Mouse (Mus musculus): Measurements from ENCODE around the gene Efcab9. TPM values are rescaled to one million over a fixed set of nuclear protein-coding genes. Genes with fewer than 3 reads are reported as not detected.

The Efcab9 gene
- polyA plus RNA-seq, 1 experiment from 2014 or later: 0.49 TPM

DNA sequence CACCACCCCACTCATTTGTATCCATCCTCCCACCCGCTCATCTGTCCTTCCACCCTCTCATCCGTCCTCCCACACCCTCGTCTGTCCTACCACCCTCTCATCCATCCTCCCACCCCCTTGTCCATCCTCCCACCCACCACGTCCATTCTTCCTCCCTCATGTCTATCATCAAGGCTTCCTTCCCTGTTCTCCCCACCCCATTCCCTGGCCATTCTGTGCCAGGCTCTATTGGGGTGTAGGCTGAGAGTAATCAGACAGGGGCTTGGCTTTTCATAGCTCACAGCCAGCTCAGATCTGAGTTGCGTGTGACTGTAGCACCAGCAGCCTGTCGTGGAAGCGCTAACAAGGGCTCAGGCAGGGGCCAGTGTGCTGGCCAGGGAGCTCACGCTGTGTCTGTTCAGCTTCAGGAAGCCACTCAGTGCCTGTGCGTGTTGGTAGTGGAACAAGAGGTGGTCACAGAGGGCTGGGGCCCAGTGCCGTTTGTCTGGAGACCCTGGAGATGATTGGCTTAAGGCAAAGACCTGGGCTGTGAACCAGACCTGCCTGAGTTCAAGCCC lies 15.6 kb upstream of the Efcab9 start:
- no peak overlapping the region for H3K4me2 ChIP-seq (ENCODE audit: low read length)
- H3K4me3 ChIP-seq (replicated peaks; ENCODE audit: low read depth, low read length): no peak overlapping the region
- H3K9ac ChIP-seq (ENCODE audit: low read depth, low read length): no peak overlapping the region
- H3K36me3 ChIP-seq (ENCODE audit: insufficient read depth, low read length): no peaks in the 10 kb centered on the region
- ATAC-seq (replicated peaks; ENCODE audit: low FRiP score, low read depth): no peak
- TF ChIP-seq CTCF (IDR thresholded peaks at IDR 0.05; ENCODE audit: low read depth): no peak
- no peak overlapping the region for H3K27ac ChIP-seq
- H3K9me3 ChIP-seq (replicated peaks; ENCODE audit: low read length): no peaks in the 10 kb centered on the region
- H3K27me3 ChIP-seq (ENCODE audit: insufficient read depth, low read length): no peaks in the 10 kb centered on the region
- 64% methylated on average over 10 of the region's 10 CpGs for WGBS
- no peak for DNase-seq (ENCODE audit: low spot score)
- H3K4me1 ChIP-seq (replicated peaks; ENCODE audit: insufficient read depth, low read length): peaks cover 15% of the 10 kb centered on the region

DNA sequence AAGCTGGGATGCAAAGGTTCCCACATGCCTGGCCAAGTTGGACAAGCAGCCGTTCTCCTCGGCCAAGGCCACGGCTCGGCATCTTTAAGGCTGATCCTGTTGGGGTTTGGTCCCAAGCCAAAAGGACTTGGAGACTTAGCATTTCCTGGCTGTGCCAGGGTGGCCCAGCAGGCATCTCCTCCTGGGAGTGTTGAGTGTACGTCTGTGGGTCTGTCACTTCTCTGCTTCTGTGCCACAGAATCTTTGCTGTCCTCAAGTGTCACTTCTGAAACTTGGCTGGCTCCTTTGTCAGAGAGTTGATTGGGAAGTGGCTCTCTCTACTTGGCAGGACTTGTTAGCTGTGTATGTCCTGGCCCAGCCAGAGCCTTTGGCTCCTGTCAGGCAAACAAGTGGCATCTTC lies 14.6 kb upstream of the Efcab9 start:
- no peaks in the 10 kb centered on the region for H3K9me3 ChIP-seq (replicated peaks; ENCODE audit: low read length)
- DNase-seq (ENCODE audit: low spot score) (no peak), ATAC-seq (replicated peaks; ENCODE audit: low FRiP score, low read depth) (no peak)
- H3K27me3 ChIP-seq (ENCODE audit: insufficient read depth, low read length): no peaks in the 10 kb centered on the region
- peaks cover 6% of the 10 kb centered on the region; the same call in 1 of the 2 replicates for H3K4me1 ChIP-seq (replicated peaks; ENCODE audit: insufficient read depth, low read length)
- H3K4me2 ChIP-seq (ENCODE audit: low read length): no peak overlapping the region
- H3K27ac ChIP-seq: no peak overlapping the region
- no peak for TF ChIP-seq CTCF (IDR thresholded peaks at IDR 0.05; ENCODE audit: low read depth)
- H3K36me3 ChIP-seq (ENCODE audit: insufficient read depth, low read length): no peaks in the 10 kb centered on the region
- no peak overlapping the region for H3K9ac ChIP-seq (ENCODE audit: low read depth, low read length)
- no peak overlapping the region for H3K4me3 ChIP-seq (replicated peaks; ENCODE audit: low read depth, low read length)
- 63% methylated on average over 5 of the region's 5 CpGs for WGBS

DNA sequence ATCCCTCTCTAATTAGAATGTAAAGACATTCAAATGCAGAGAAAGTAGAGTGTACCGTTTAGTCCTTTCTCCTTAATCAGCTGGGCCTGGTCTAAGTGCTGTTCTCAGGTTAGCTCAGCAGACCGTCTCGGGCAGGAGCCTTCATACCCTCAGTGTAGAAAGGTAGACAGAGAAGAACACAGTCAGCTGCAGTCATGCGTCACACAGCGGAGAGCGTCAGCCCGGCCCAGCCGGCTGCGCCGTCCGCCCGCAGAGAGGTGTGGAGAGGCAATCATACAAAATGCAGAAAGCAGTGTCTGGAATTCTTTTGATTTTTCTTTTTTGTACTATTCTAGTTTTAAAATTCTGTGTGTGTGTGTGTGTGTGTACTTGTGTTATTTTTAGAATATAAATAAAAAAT lies 13.7 kb upstream of the Efcab9 start:
- 40% methylated on average over 12 of the region's 12 CpGs for WGBS
- no peak overlapping the region for H3K9ac ChIP-seq (ENCODE audit: low read depth, low read length)
- TF ChIP-seq CTCF (IDR thresholded peaks at IDR 0.05; ENCODE audit: low read depth): no peak

DNA sequence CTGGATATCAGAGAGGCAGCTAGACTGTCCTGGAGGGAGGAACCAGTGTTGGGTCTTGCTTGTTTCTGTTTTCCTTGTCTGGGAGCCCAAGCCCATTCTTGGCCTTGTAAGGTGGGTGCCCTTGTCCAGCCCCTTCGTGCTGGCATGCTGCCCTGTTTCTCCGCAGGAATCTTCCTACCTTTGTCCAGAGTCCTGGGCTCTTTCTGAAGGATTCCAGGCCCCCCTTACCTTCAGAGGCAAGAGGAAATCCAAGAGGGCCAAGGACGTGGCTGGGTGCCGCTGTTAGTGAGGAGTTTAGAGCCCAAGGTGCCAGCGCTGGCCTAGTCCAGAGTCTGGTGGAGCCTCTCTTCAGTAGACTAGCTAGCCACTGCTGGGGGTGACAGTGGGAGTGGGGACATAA lies 12.6 kb upstream of the Efcab9 start:
- H3K4me3 ChIP-seq (replicated peaks; ENCODE audit: low read depth, low read length): no peak overlapping the region
- no peak for DNase-seq (ENCODE audit: low spot score)
- H3K36me3 ChIP-seq (ENCODE audit: insufficient read depth, low read length): no peaks in the 10 kb centered on the region
- H3K9ac ChIP-seq (ENCODE audit: low read depth, low read length): no peak overlapping the region
- no peaks in the 10 kb centered on the region for H3K27me3 ChIP-seq (ENCODE audit: insufficient read depth, low read length)
- ATAC-seq (replicated peaks; ENCODE audit: low FRiP score, low read depth): no peak
- TF ChIP-seq CTCF (IDR thresholded peaks at IDR 0.05; ENCODE audit: low read depth): no peak
- peaks cover 2% of the 10 kb centered on the region; the same call in 1 of the 2 replicates for H3K4me1 ChIP-seq (replicated peaks; ENCODE audit: insufficient read depth, low read length)
- no peaks in the 10 kb centered on the region for H3K9me3 ChIP-seq (replicated peaks; ENCODE audit: low read length)
- H3K4me2 ChIP-seq (ENCODE audit: low read length): no peak overlapping the region
- no peak overlapping the region for H3K27ac ChIP-seq
- WGBS: 85% methylated on average over 5 of the region's 5 CpGs

More for the DNA sequence above, 13.7 kb upstream of the Efcab9 start:
- DNase-seq (ENCODE audit: low spot score) (no peak), ATAC-seq (replicated peaks; ENCODE audit: low FRiP score, low read depth) (no peak)
- no peaks in the 10 kb centered on the region for H3K36me3 ChIP-seq (ENCODE audit: insufficient read depth, low read length)
- no peak overlapping the region for H3K4me3 ChIP-seq (replicated peaks; ENCODE audit: low read depth, low read length)
- no peaks in the 10 kb centered on the region for H3K9me3 ChIP-seq (replicated peaks; ENCODE audit: low read length)
- H3K27me3 ChIP-seq (ENCODE audit: insufficient read depth, low read length): no peaks in the 10 kb centered on the region
- H3K4me2 ChIP-seq (ENCODE audit: low read length): no peak overlapping the region
- no peak overlapping the region for H3K27ac ChIP-seq
- H3K4me1 ChIP-seq (replicated peaks; ENCODE audit: insufficient read depth, low read length): peaks cover 4% of the 10 kb centered on the region; the same call in 1 of the 2 replicates

DNA sequence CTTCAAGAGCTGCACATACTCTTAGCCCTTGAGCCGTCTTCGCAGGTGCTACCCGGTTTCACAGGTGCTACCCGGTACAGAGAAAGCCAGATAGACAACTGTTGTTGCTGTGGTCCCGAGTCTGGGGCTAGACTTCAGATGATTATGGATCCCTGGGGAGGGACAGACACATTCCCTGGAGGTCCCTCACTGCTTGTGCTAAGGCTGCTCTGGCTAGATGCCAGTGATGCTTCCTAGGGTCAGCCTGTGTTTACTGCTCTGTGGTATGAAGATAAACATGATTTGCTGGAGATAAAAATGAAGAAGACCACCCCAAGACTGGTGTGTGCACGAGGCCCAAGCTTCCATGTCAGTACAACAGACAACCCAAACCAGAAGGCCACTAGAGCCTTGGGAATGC lies 12.2 kb upstream of the Efcab9 start:
- no peak for TF ChIP-seq CTCF (IDR thresholded peaks at IDR 0.05; ENCODE audit: low read depth)
- Histone ChIP-seq H3K36me3 (ENCODE audit: insufficient read depth, low read length) (no peaks in the 10 kb centered on the region), H3K27ac (no peak overlapping the region), H3K4me2 (ENCODE audit: low read length) (no peak overlapping the region), H3K9ac (ENCODE audit: low read depth, low read length) (no peak overlapping the region), H3K9me3 (replicated peaks; ENCODE audit: low read length) (no peaks in the 10 kb centered on the region), H3K4me1 (replicated peaks; ENCODE audit: insufficient read depth, low read length) (peaks cover 4% of the 10 kb centered on the region; the same call in 1 of the 2 replicates), H3K27me3 (ENCODE audit: insufficient read depth, low read length) (no peaks in the 10 kb centered on the region), H3K4me3 (replicated peaks; ENCODE audit: low read depth, low read length) (no peak overlapping the region)
- no peak for DNase-seq (ENCODE audit: low spot score)
- WGBS: 82% methylated on average over 6 of the region's 6 CpGs
- no peak for ATAC-seq (replicated peaks; ENCODE audit: low FRiP score, low read depth)

DNA sequence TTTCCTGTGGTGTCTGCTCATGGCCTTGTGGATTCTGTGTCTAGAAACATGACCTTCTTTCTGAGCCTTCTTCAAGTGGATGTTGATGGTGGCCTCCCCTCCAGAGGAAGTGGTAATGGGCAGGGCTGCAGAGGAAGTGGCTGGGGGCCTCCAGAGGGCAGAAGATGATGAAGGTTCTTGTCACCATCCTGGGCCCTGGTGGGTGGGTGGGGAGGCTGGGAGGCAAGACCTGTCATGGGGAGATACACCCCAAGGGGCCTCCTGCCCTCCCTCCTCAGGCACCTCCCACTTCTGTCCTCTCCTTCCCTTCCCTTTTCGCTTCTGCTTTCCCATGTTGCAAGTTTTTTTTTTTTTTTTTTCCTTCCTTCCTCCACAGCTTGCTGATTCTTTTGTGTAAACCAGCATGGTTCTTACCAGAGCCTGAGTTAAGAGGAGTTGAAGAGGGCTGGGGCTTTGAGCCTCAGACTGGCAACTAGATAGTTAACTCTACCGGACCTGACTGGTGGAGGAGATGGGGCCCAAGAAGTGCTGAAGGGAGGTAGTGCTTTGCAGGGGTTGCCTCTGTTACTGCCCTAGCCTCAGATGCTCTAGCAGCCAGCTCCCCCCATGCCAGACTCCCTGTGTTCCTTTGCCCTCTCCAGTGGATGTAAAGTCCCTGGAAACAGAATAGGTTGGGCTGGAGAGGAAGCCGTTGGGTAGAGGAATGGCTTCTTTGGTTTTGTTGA lies 11.0 kb upstream of the Efcab9 start:
- H3K4me3 ChIP-seq (replicated peaks; ENCODE audit: low read depth, low read length): no peak overlapping the region
- DNase-seq (ENCODE audit: low spot score) (no peak), ATAC-seq (replicated peaks; ENCODE audit: low FRiP score, low read depth) (no peak)
- H3K36me3 ChIP-seq (ENCODE audit: insufficient read depth, low read length): no peaks in the 10 kb centered on the region
- peak overlapping the region; percentile 3; the same call in 1 of the 2 replicates for H3K27ac ChIP-seq
- H3K9me3 ChIP-seq (replicated peaks; ENCODE audit: low read length): no peaks in the 10 kb centered on the region
- H3K9ac ChIP-seq (ENCODE audit: low read depth, low read length): no peak overlapping the region
- WGBS: 36% methylated on average over 3 of the region's 3 CpGs
- H3K4me2 ChIP-seq (ENCODE audit: low read length): no peak overlapping the region
- no peak for TF ChIP-seq CTCF (IDR thresholded peaks at IDR 0.05; ENCODE audit: low read depth)
- H3K4me1 ChIP-seq (replicated peaks; ENCODE audit: insufficient read depth, low read length): peaks cover 9% of the 10 kb centered on the region; the same call in 1 of the 2 replicates
- no peaks in the 10 kb centered on the region for H3K27me3 ChIP-seq (ENCODE audit: insufficient read depth, low read length)
